Mouse (Mus musculus) neural tube, embryonic 10.5 days (tissue): ENCODE measurements around the gene Zc3h15.
"Not testable (repeated sequence)": the region's sequence is repeated elsewhere in the genome, so short reads cannot be mapped to it uniquely, and the experiment has no call there.

Source experiments
- DNase-seq: peaks from one replicate; pipeline ENCODE4 v3.0.0-alpha.2; 2017; ENCODE audit warnings: low spot score; ENCODE audit errors: extremely low spot score

Gene Zc3h15

GRCm38 (mm10) chr2:83644276-83645252 lies at the start of gene Zc3h15:
Gene Zc3h15 (plus strand): TSS chr2:83644435.
- peak; percentile 93 for DNase-seq

- no peak for DNase-seq
Measured at GRCm38 (mm10) chr2:83620558-83621367, 23.5 kb upstream of the Zc3h15 start.

GRCm38 (mm10) chr2:83621511-83621910 lies 22.7 kb upstream of the Zc3h15 start:
- DNase-seq = no peak

- DNase-seq = no peak
Measured at GRCm38 (mm10) chr2:83622792-83623191, 21.4 kb upstream of the Zc3h15 start.

- no peak for DNase-seq
Measured at GRCm38 (mm10) chr2:83624045-83624444, 20.2 kb upstream of the Zc3h15 start.

GRCm38 (mm10) chr2:83625226-83626108 lies 18.8 kb upstream of the Zc3h15 start:
- peak; percentile 78 for DNase-seq

- no peak for DNase-seq
Measured at GRCm38 (mm10) chr2:83626881-83627280, 17.4 kb upstream of the Zc3h15 start.

GRCm38 (mm10) chr2:83627495-83627894 lies 16.7 kb upstream of the Zc3h15 start:
- DNase-seq = no peak

GRCm38 (mm10) chr2:83627932-83628331 lies 16.3 kb upstream of the Zc3h15 start:
- no peak for DNase-seq

- no peak for DNase-seq
Measured at GRCm38 (mm10) chr2:83641993-83642392, 2.2 kb upstream of the Zc3h15 start.

- no peak for DNase-seq
Measured at GRCm38 (mm10) chr2:83648916-83649315, 4.7 kb downstream of the Zc3h15 start.

GRCm38 (mm10) chr2:83652606-83653005 lies 8.4 kb downstream of the Zc3h15 start:
- DNase-seq = no peak

GRCm38 (mm10) chr2:83659279-83659678 lies 15.0 kb downstream of the Zc3h15 start:
- no peak for DNase-seq

GRCm38 (mm10) chr2:83660114-83660513 lies 15.9 kb downstream of the Zc3h15 start:
- DNase-seq = no peak

- DNase-seq = no peak
Measured at GRCm38 (mm10) chr2:83661351-83661750, 17.1 kb downstream of the Zc3h15 start.

- DNase-seq = not testable (repeated sequence)
Measured at GRCm38 (mm10) chr2:83665051-83665450, 20.8 kb downstream of the Zc3h15 start.

GRCm38 (mm10) chr2:83667430-83667829 lies 23.2 kb downstream of the Zc3h15 start:
- no peak for DNase-seq

- DNase-seq = no peak
Measured at GRCm38 (mm10) chr2:83668052-83668451, 23.8 kb downstream of the Zc3h15 start.

- no peak for DNase-seq
Measured at GRCm38 (mm10) chr2:83669988-83670387, 25.8 kb downstream of the Zc3h15 start.

GRCm38 (mm10) chr2:83671843-83672242 lies 27.6 kb downstream of the Zc3h15 start:
- no peak for DNase-seq

- no peak for DNase-seq
Measured at GRCm38 (mm10) chr2:83673067-83673466, 28.8 kb downstream of the Zc3h15 start.
